Mouse (Mus musculus): ENCODE data around the gene Mogat2. TPM values are rescaled to one million over a fixed set of nuclear protein-coding genes. Genes with fewer than 3 reads are reported as not detected.
A peak's percentile ranks its signal among the peaks of the same experiment; 100 is the strongest.

The Mogat2 gene
- polyA plus RNA-seq, 1 experiment from 2014 or later: 78.6 TPM

DNA sequence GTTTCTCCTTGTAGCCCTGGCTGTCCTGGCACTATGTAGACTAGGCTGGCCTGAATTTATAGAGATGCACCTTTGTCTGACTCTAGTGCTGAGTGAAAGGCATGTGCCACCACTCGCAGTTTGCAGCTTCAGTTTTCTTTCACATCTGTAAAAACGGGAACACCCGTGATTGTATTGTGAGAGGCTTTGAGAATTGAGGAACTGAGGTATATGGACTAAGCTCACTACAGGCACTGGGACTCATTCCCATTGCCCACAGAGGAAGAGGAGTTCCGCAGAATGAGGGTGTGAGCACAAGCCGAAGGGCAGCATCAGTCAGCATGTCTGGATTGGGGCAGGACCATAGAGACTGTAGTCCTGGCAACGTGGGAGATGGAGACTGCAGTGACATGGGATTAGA is 54.7 kb downstream of the Mogat2 start:
- Histone ChIP-seq H3K36me3 (no peaks in the 10 kb centered on the region), H3K27me3 (ENCODE audit: low read depth, poor library complexity, severe bottlenecking) (peaks cover 24% of the 10 kb centered on the region), H3K9me3 (replicated peaks) (no peaks in the 10 kb centered on the region), H3K27ac (no peak overlapping the region), H3K4me3 (no peak overlapping the region), H3K4me1 (peaks cover 19% of the 10 kb centered on the region)
- no peak for DNase-seq (ENCODE audit: low spot score)
- 75% methylated on average over 6 of the region's 6 CpGs for WGBS

- peak; percentile 96 for DNase-seq (ENCODE audit: low spot score)
- peak within 1 kb of the TSS; percentile 79 for H3K4me3 ChIP-seq
- peak within 1 kb of the TSS; percentile 92 for H3K27ac ChIP-seq
- under 1% methylated on average over 62 of the region's 63 CpGs for WGBS
- H3K27me3 ChIP-seq (ENCODE audit: low read depth, poor library complexity, severe bottlenecking): peaks cover 24% of the 10 kb centered on the region
- H3K36me3 ChIP-seq: no peaks in the 10 kb centered on the region
- H3K9me3 ChIP-seq (replicated peaks): no peaks in the 10 kb centered on the region
- peaks cover 19% of the 10 kb centered on the region for H3K4me1 ChIP-seq
These were observed 55.8 kb downstream of the Mogat2 start, which contains the start of gene Dgat2 for GRCm38 (mm10) chr7:99182432-99183172. Gene Dgat2 (minus strand): TSS chr7:99182719.

GRCm38 (mm10) chr7:99181619-99182431 is 56.6 kb downstream of the Mogat2 start:
- peak overlapping the region; percentile 79 for H3K4me3 ChIP-seq
- DNase-seq (ENCODE audit: low spot score): no peak
- peak overlapping the region; percentile 92 for H3K27ac ChIP-seq
- H3K36me3 ChIP-seq: no peaks in the 10 kb centered on the region
- H3K4me1 ChIP-seq: peaks cover 19% of the 10 kb centered on the region
- H3K9me3 ChIP-seq (replicated peaks): no peaks in the 10 kb centered on the region
- peaks cover 24% of the 10 kb centered on the region for H3K27me3 ChIP-seq (ENCODE audit: low read depth, poor library complexity, severe bottlenecking)
- 26% methylated on average over 14 of the region's 14 CpGs for WGBS

GRCm38 (mm10) chr7:99180162-99180561 is 58.3 kb downstream of the Mogat2 start:
- WGBS: 87% methylated on average over 1 of the region's 1 CpGs
- no peak overlapping the region for H3K27ac ChIP-seq

DNA sequence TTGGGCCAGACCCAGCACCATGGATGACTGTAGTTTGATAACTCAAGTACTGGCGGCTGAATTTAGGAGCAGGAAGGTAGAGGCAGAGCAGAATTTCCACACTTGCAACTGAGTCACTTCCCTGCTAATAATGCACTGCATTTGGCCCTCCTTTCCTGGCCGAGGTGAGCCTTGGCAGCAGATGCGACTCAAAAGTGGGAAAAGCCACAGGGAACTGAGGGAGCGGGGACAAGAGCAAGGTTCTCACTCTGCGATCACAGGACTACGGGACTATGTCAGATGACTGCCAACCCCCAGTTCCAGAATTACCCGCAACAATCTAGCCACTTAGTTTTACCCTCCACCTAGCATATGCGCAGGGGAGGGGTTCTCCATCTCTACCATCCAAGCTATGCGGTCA is 59.1 kb downstream of the Mogat2 start:
- WGBS: 91% methylated on average over 9 of the region's 9 CpGs
- Histone ChIP-seq H3K4me1 (peaks cover 19% of the 10 kb centered on the region), H3K4me3 (no peak overlapping the region), H3K36me3 (no peaks in the 10 kb centered on the region), H3K9me3 (replicated peaks) (no peaks in the 10 kb centered on the region), H3K27ac (no peak overlapping the region), H3K27me3 (ENCODE audit: low read depth, poor library complexity, severe bottlenecking) (peaks cover 23% of the 10 kb centered on the region)
- DNase-seq (ENCODE audit: low spot score): no peak

More at GRCm38 (mm10) chr7:99180162-99180561, 58.3 kb downstream of the Mogat2 start:
- H3K4me1 ChIP-seq: peaks cover 19% of the 10 kb centered on the region
- no peaks in the 10 kb centered on the region for H3K9me3 ChIP-seq (replicated peaks)
- peaks cover 24% of the 10 kb centered on the region for H3K27me3 ChIP-seq (ENCODE audit: low read depth, poor library complexity, severe bottlenecking)
- DNase-seq (ENCODE audit: low spot score): no peak
- no peak overlapping the region for H3K4me3 ChIP-seq
- H3K36me3 ChIP-seq: no peaks in the 10 kb centered on the region

DNA sequence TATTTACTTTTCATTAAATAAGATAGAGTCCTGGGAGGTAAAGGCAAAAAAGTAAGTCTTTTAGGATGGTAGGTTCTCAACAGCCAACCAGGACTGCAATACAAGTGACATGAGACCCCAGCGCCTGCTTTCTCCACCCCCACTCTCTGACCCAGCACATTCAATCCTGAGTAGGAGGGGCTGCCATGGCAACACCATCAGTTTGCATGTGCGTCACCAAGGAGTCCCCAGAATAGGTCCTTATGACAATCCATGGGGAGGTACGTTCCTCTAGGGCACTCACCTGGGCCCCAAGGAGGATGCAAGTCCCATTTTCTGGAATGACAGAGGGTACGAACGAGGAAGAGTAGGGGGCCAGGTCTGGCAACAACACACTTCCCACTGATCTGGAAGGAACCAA is 61.0 kb downstream of the Mogat2 start:
- H3K4me1 ChIP-seq: peaks cover 9% of the 10 kb centered on the region
- H3K27ac ChIP-seq: no peak overlapping the region
- H3K27me3 ChIP-seq (ENCODE audit: low read depth, poor library complexity, severe bottlenecking): peaks cover 15% of the 10 kb centered on the region
- 84% methylated on average over 5 of the region's 5 CpGs for WGBS
- H3K36me3 ChIP-seq: no peaks in the 10 kb centered on the region
- no peak overlapping the region for H3K4me3 ChIP-seq
- no peaks in the 10 kb centered on the region for H3K9me3 ChIP-seq (replicated peaks)
- DNase-seq (ENCODE audit: low spot score): no peak

- Histone ChIP-seq H3K36me3 (no peaks in the 10 kb centered on the region), H3K4me1 (no peaks in the 10 kb centered on the region; the same call in 1 of the 2 replicates), H3K27me3 (ENCODE audit: low read depth, poor library complexity, severe bottlenecking) (0 out of 2 replicates have a peak, but pooled peaks cover 2% of the 10 kb centered on the region), H3K4me3 (no peak overlapping the region), H3K27ac (no peak overlapping the region), H3K9me3 (replicated peaks) (no peaks in the 10 kb centered on the region)
- WGBS: 90% methylated on average over 9 of the region's 9 CpGs
- DNase-seq (ENCODE audit: low spot score): no peak
These were observed 62.8 kb downstream of the Mogat2 start for GRCm38 (mm10) chr7:99175666-99176065.

DNA sequence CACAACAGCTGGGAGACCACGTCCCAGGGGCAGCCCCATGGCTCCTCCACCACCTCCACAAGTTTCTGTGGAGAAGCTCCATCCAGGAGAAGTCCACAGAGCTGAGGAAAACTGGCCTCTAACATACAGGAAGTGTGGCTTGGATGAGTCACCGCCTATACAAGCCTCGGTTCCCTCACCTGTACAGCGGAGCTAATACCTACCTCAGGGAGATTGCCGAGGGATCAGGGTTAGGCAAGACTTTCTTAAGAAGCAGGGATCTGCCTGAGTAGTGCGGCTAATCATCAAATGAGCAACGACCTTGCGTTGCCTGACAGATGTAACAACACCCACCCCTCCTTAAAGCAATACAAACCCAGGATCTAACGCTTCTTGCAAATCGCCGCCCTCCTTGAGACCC is 63.3 kb downstream of the Mogat2 start:
- H3K36me3 ChIP-seq: no peaks in the 10 kb centered on the region
- 74% methylated on average over 11 of the region's 11 CpGs for WGBS
- H3K27ac ChIP-seq: no peak overlapping the region

GRCm38 (mm10) chr7:99174006-99174405 is 64.4 kb downstream of the Mogat2 start:
- Histone ChIP-seq H3K27me3 (ENCODE audit: low read depth, poor library complexity, severe bottlenecking) (no peaks in the 10 kb centered on the region), H3K36me3 (no peaks in the 10 kb centered on the region), H3K4me1 (no peaks in the 10 kb centered on the region; the same call in 1 of the 2 replicates), H3K9me3 (replicated peaks) (no peaks in the 10 kb centered on the region), H3K27ac (no peak overlapping the region), H3K4me3 (no peak overlapping the region)
- no peak for DNase-seq (ENCODE audit: low spot score)
- WGBS: 94% methylated on average over 4 of the region's 4 CpGs

More for the DNA sequence above, 63.3 kb downstream of the Mogat2 start:
- Histone ChIP-seq H3K9me3 (replicated peaks) (no peaks in the 10 kb centered on the region), H3K4me3 (no peak overlapping the region), H3K4me1 (no peaks in the 10 kb centered on the region; the same call in 1 of the 2 replicates), H3K27me3 (ENCODE audit: low read depth, poor library complexity, severe bottlenecking) (no peaks in the 10 kb centered on the region)
- DNase-seq (ENCODE audit: low spot score): no peak

GRCm38 (mm10) chr7:99172898-99173297 is 65.5 kb downstream of the Mogat2 start:
- DNase-seq (ENCODE audit: low spot score): no peak
- no peaks in the 10 kb centered on the region; the same call in 1 of the 2 replicates for H3K4me1 ChIP-seq
- H3K9me3 ChIP-seq (replicated peaks): no peaks in the 10 kb centered on the region
- no peaks in the 10 kb centered on the region for H3K27me3 ChIP-seq (ENCODE audit: low read depth, poor library complexity, severe bottlenecking)
- no peak overlapping the region for H3K27ac ChIP-seq
- no peak overlapping the region for H3K4me3 ChIP-seq
- WGBS: 91% methylated on average over 6 of the region's 6 CpGs
- no peaks in the 10 kb centered on the region for H3K36me3 ChIP-seq

DNA sequence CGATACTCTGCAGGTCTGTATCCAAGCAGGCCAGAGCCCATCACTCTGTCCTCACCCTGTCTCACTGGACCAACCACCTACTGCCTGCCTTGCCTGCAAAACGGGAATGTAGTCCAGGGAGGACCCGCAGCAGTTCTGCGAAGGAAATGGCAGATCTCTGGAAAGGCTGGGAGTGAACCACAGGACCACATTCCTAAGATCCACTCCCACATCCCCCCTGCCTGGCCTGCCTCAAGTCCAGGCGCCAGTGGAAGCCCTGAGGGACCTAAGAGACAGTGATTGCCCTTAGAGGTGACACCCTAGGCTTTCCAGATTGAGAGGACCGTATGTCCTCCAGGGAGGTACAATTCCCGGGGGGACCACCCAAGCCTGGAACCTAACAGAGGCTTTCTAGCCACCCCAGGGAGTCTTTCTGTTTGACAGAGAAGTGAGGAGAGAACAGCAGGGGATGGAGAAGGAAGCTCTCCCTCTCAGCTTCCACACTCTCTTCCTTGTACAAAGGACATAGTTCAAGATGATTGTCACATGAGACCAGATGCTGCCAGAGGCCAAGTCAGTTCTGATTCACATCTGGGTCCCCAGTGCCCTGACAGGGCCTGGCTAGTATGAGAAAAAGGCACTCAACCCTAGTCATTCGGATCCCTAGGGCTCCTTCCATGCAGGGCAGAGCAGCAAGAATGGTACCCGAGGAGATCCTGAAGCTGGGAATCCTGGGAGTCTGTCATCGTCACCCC is 66.5 kb downstream of the Mogat2 start:
- Histone ChIP-seq H3K27me3 (ENCODE audit: low read depth, poor library complexity, severe bottlenecking) (no peaks in the 10 kb centered on the region), H3K27ac (no peak overlapping the region)
- 72% methylated on average over 10 of the region's 10 CpGs for WGBS

DNA sequence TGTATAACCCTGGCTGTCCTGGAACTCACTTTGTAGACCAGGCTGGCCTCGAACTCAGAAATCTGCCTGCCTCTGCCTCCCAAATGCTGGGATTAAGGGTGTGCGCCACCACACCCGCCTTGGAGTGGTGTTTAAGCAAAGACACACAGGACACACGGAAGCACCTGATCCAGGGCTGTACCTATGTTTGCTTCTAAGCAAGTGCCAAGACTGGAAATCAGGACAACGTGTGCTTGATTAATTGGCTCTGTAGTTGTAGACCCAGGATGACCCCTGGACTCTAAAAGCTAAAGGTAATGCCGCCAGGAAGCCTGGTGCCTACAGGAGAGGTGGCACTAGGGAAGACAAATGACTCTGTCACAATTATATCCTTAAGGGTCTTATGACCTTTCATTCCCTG is 67.9 kb downstream of the Mogat2 start:
- Histone ChIP-seq H3K36me3 (no peaks in the 10 kb centered on the region), H3K27me3 (ENCODE audit: low read depth, poor library complexity, severe bottlenecking) (no peaks in the 10 kb centered on the region), H3K4me1 (peaks cover 5% of the 10 kb centered on the region), H3K9me3 (replicated peaks) (no peaks in the 10 kb centered on the region), H3K27ac (no peak overlapping the region), H3K4me3 (no peak overlapping the region)
- no peak for DNase-seq (ENCODE audit: low spot score)
- WGBS: 88% methylated on average over 6 of the region's 6 CpGs

More for the DNA sequence above, 66.5 kb downstream of the Mogat2 start:
- Histone ChIP-seq H3K36me3 (no peaks in the 10 kb centered on the region), H3K4me1 (no peaks in the 10 kb centered on the region; the same call in 1 of the 2 replicates), H3K4me3 (no peak overlapping the region), H3K9me3 (replicated peaks) (no peaks in the 10 kb centered on the region)
- DNase-seq (ENCODE audit: low spot score): no peak
